Mouse (Mus musculus) testis, adult 2 months (tissue): ENCODE data around the gene Ctdnep1.

Experiments used
- CTCF ChIP-seq: fragments of 200-500 bp; IDR thresholded peaks from 2 replicates; pipeline ENCODE4 v1.5.1; 2012; ENCODE audit warnings: low read depth, mild to moderate bottlenecking, inconsistent platforms, low read length, moderate library complexity; ENCODE audit not compliant: control insufficient read depth, insufficient read depth, insufficient replicate concordance
- POLR2A ChIP-seq: fragments of 200-500 bp; IDR thresholded peaks from 2 replicates; pipeline ENCODE4 v1.6.1; 2012; ENCODE audit warnings: low read depth, mild to moderate bottlenecking, inconsistent platforms, low read length, moderate library complexity; ENCODE audit not compliant: control insufficient read depth

- TF ChIP-seq CTCF (no peak), POLR2A (no peak)
Measured at GRCm38 (mm10) chr11:69983377-69983776, 2.4 kb downstream of the Ctdnep1 start.
